Mouse (Mus musculus) limb, embryonic 11.5 days (tissue): ENCODE measurements at regions not wholly inside any gene's neighbourhood (a gene's known extent, or its start where the extent isn't known, plus 50 kb on each side); places are given as distances from the start of the nearest gene placed in this dataset.
"Not testable (repeated sequence)": the region's sequence is repeated elsewhere in the genome, so short reads cannot be mapped to it uniquely, and the experiment has no call there.

ENCODE experiments used
- ATAC-seq: fragments of 200-750 bp; cut with Nextera tagmentation; 2 replicates; pipeline ENCODE4 v1.8.0; 2017; ENCODE audit warnings: low read depth; ENCODE audit not compliant: insufficient number of reproducible peaks, low FRiP score, low TSS enrichment
- DNase-seq: peaks from one replicate; pipeline ENCODE4 v3.0.0-alpha.2; 2015; ENCODE audit warnings: low spot score
- H3K27ac ChIP-seq: fragments of 300-500 bp; sonication (generic); replicated peaks from 2 replicates; pipeline ENCODE4 v1.5.1; 2014; ENCODE audit warnings: low read depth, mild to moderate bottlenecking, low read length
- H3K27me3 ChIP-seq: fragments of 300-500 bp; sonication (generic); 2 replicates; pipeline ENCODE4 v1.6.1; 2014; ENCODE audit warnings: mild to moderate bottlenecking, low read length, mixed read lengths; ENCODE audit not compliant: control insufficient read depth, insufficient read depth
- H3K36me3 ChIP-seq: fragments of 300-500 bp; sonication (generic); 2 replicates; pipeline ENCODE4 v1.6.1; 2014; ENCODE audit warnings: mild to moderate bottlenecking, low read length, moderate library complexity, mixed read lengths; ENCODE audit not compliant: control insufficient read depth, insufficient read depth
- H3K4me1 ChIP-seq: fragments of 300-500 bp; sonication (generic); 2 replicates; pipeline ENCODE4 v1.6.1; 2014; ENCODE audit warnings: low read length, mixed read lengths; ENCODE audit not compliant: control insufficient read depth, insufficient read depth
- H3K4me2 ChIP-seq: fragments of 300-500 bp; sonication (generic); 2 replicates; pipeline ENCODE4 v1.6.1; 2014; ENCODE audit warnings: low read depth, mild to moderate bottlenecking, moderate library complexity; ENCODE audit not compliant: severe bottlenecking
- H3K4me3 ChIP-seq: fragments of 300-500 bp; sonication (generic); 2 replicates; pipeline ENCODE4 v1.5.1; 2014; ENCODE audit warnings: low read depth, low read length
- H3K9ac ChIP-seq: fragments of 300-500 bp; sonication (generic); 2 replicates; pipeline ENCODE4 v1.6.1; 2014; ENCODE audit warnings: mild to moderate bottlenecking, low read length
- H3K9me3 ChIP-seq: fragments of 300-500 bp; sonication (generic); 2 replicates; pipeline ENCODE4 v1.6.1; 2016; ENCODE audit warnings: low read length; ENCODE audit not compliant: control insufficient read depth
- WGBS: fragments of 180-500 bp; shearing (Covaris S2); extraction: QIAGEN DNeasy Blood & Tissue Kit; methylation state at CpG from one replicate; pipeline ENCODE4 v1.1.7; 2014; 5-methylcytosine and 5-hydroxymethylcytosine counted together

GRCm38 (mm10) chr4:145411141-145411540 is 96.2 kb upstream of the Tnfrsf8 start:
- WGBS: 64% methylated on average over 1 of the region's 1 CpGs
- Histone ChIP-seq H3K27me3 (no peaks in the 10 kb centered on the region), H3K4me3 (no peak overlapping the region), H3K36me3 (no peaks in the 10 kb centered on the region), H3K27ac (no peak overlapping the region), H3K4me1 (no peaks in the 10 kb centered on the region), H3K9me3 (no peaks in the 10 kb centered on the region), H3K9ac (no peak overlapping the region), H3K4me2 (no peak overlapping the region)
- DNase-seq: no peak
- ATAC-seq: no peak

GRCm38 (mm10) chr4:145409796-145410475 is 95.0 kb upstream of the Tnfrsf8 start:
- no peak overlapping the region for H3K9ac ChIP-seq
- 68% methylated on average over 5 of the region's 5 CpGs for WGBS

GRCm38 (mm10) chr4:145406050-145406449 is 91.1 kb upstream of the Tnfrsf8 start:
- not testable (repeated sequence) for H3K9ac ChIP-seq, H3K9me3 ChIP-seq, H3K4me1 ChIP-seq, DNase-seq, H3K4me3 ChIP-seq, H3K4me2 ChIP-seq, H3K27me3 ChIP-seq, H3K27ac ChIP-seq, H3K36me3 ChIP-seq
- ATAC-seq: peak; percentile 66; the same call in 1 of the 2 replicates
- 50% methylated on average over 1 of the region's 1 CpGs for WGBS

More at GRCm38 (mm10) chr4:145409796-145410475, 95.0 kb upstream of the Tnfrsf8 start:
- H3K4me3 ChIP-seq: no peak overlapping the region
- H3K36me3 ChIP-seq: no peaks in the 10 kb centered on the region
- no peak for ATAC-seq
- no peaks in the 10 kb centered on the region for H3K27me3 ChIP-seq
- DNase-seq: no peak
- H3K27ac ChIP-seq: no peak overlapping the region
- H3K4me1 ChIP-seq: no peaks in the 10 kb centered on the region
- no peak overlapping the region for H3K4me2 ChIP-seq
- H3K9me3 ChIP-seq: no peaks in the 10 kb centered on the region

- not testable (repeated sequence) for H3K4me2 ChIP-seq, H3K27me3 ChIP-seq, H3K36me3 ChIP-seq, DNase-seq, H3K4me3 ChIP-seq, ATAC-seq, H3K9ac ChIP-seq, H3K9me3 ChIP-seq, H3K4me1 ChIP-seq, H3K27ac ChIP-seq
- 82% methylated on average over 6 of the region's 6 CpGs for WGBS
Observed at GRCm38 (mm10) chr4:145404230-145404629, 89.3 kb upstream of the Tnfrsf8 start.

GRCm38 (mm10) chr4:145378876-145379275 is 63.9 kb upstream of the Tnfrsf8 start:
- not testable (repeated sequence) for H3K27ac ChIP-seq, H3K9ac ChIP-seq, DNase-seq, ATAC-seq, H3K4me2 ChIP-seq, H3K36me3 ChIP-seq, H3K4me1 ChIP-seq, H3K9me3 ChIP-seq, H3K27me3 ChIP-seq, H3K4me3 ChIP-seq
- 78% methylated on average over 1 of the region's 4 CpGs for WGBS

- WGBS: 92% methylated on average over 13 of the region's 14 CpGs
- not testable (repeated sequence) for H3K4me2 ChIP-seq, H3K27me3 ChIP-seq, DNase-seq, H3K4me3 ChIP-seq, H3K9ac ChIP-seq, H3K27ac ChIP-seq, H3K36me3 ChIP-seq, H3K9me3 ChIP-seq, ATAC-seq, H3K4me1 ChIP-seq
Observed at GRCm38 (mm10) chr4:145377306-145378067, 62.5 kb upstream of the Tnfrsf8 start.

GRCm38 (mm10) chr4:145369753-145370152 is 54.8 kb upstream of the Tnfrsf8 start:
- Histone ChIP-seq H3K36me3 (no peaks in the 10 kb centered on the region), H3K4me3 (no peak overlapping the region), H3K4me1 (no peaks in the 10 kb centered on the region), H3K9me3 (no peaks in the 10 kb centered on the region), H3K27ac (no peak overlapping the region), H3K9ac (no peak overlapping the region), H3K4me2 (no peak overlapping the region), H3K27me3 (no peaks in the 10 kb centered on the region)
- ATAC-seq: no peak
- DNase-seq: no peak
- 93% methylated on average over 1 of the region's 1 CpGs for WGBS

- Histone ChIP-seq H3K9me3 (no peaks in the 10 kb centered on the region), H3K4me2 (no peak overlapping the region), H3K4me1 (no peaks in the 10 kb centered on the region), H3K36me3 (no peaks in the 10 kb centered on the region), H3K27me3 (no peaks in the 10 kb centered on the region), H3K27ac (no peak overlapping the region), H3K4me3 (no peak overlapping the region), H3K9ac (no peak overlapping the region)
- DNase-seq: no peak
- ATAC-seq: no peak
Observed at GRCm38 (mm10) chr4:145367274-145367822, 52.4 kb upstream of the Tnfrsf8 start.
